Mouse (Mus musculus) heart, adult 2 months (tissue): ENCODE data around the gene Spaca1. TPM values are rescaled to one million over a fixed set of nuclear protein-coding genes. Genes with fewer than 3 reads are reported as not detected.

ENCODE experiments used
- DNase-seq, 2 experiments: peaks; one replicate each; pipeline ENCODE4 v3.0.0; 2021
- H3K27ac ChIP-seq: fragments of 200-600 bp; 2 replicates; pipeline ENCODE4 v1.8.1; 2022
- H3K27me3 ChIP-seq: fragments of 200-500 bp; 2 replicates; pipeline ENCODE4 v1.6.1; 2012; ENCODE audit warnings: mild to moderate bottlenecking, low read length, inconsistent platforms, mixed read lengths; ENCODE audit not compliant: control insufficient read depth, insufficient read depth
- H3K36me3 ChIP-seq: fragments of 200-500 bp; 2 replicates; pipeline ENCODE4 v1.6.1; 2012; ENCODE audit warnings: low read length, inconsistent platforms; ENCODE audit not compliant: control insufficient read depth, insufficient read depth
- H3K4me1 ChIP-seq: fragments of 200-500 bp; 2 replicates; pipeline ENCODE4 v1.6.1; 2011; ENCODE audit warnings: low read length; ENCODE audit not compliant: control insufficient read depth, insufficient read depth
- H3K4me3 ChIP-seq: fragments of 200-600 bp; 2 replicates; pipeline ENCODE4 v1.8.1; 2022
- H3K79me2 ChIP-seq: fragments of 200-500 bp; replicated peaks from 2 replicates; pipeline ENCODE4 v1.6.1; 2012; ENCODE audit warnings: mild to moderate bottlenecking, inconsistent platforms, low read length, moderate library complexity, mixed read lengths; ENCODE audit not compliant: control insufficient read depth, insufficient read depth
- H3K9ac ChIP-seq: fragments of 200-500 bp; 2 replicates; pipeline ENCODE4 v1.6.1; 2012; ENCODE audit warnings: low read depth, mild to moderate bottlenecking, control low read depth, inconsistent platforms, low read length, mixed read lengths
- CTCF ChIP-seq: fragments of 200-600 bp; IDR thresholded peaks from 2 replicates; pipeline ENCODE4 v1.8.1; 2022; ENCODE audit warnings: antibody characterized with exemption, mild to moderate bottlenecking, moderate library complexity
- EP300 ChIP-seq: fragments of 200-500 bp; IDR thresholded peaks from 2 replicates; pipeline ENCODE4 v1.6.1; 2011; ENCODE audit warnings: low read depth, low read length, control low read depth; ENCODE audit not compliant: insufficient read depth
- POLR2A ChIP-seq: fragments of 200-500 bp; IDR thresholded peaks from 2 replicates; pipeline ENCODE4 v1.6.1; 2011; ENCODE audit warnings: mild to moderate bottlenecking, low read depth, low read length, control low read depth; ENCODE audit not compliant: insufficient read depth
- WGBS: fragments of 180-500 bp; shearing (Covaris S2); methylation state at CpG from one replicate; pipeline ENCODE4 v1.1.7; 2018; 5-methylcytosine and 5-hydroxymethylcytosine counted together
- intact Hi-C: fragments of 180-260 bp; cut with DNase I; formaldehyde crosslinking; loops from one replicate; pipeline ENCODE4 v1.15.1; 2025
- polyA plus RNA-seq: library from polyadenylated mRNA; depleted of rRNA; stranded (reverse); fragments of >200 nt; gene quantifications from 2 replicates; pipeline ENCODE4 v1.2.3, GENCODE M21; 2012; rRNA removed
- total RNA-seq, 2 experiments: library from RNA; stranded (reverse); gene quantifications; 2 replicates each; pipeline ENCODE4 v1.2.3; 2021

Spaca1 gene
- total and polyA plus RNA-seq, 3 experiments: 0.14 TPM; not detected in 2

GRCm38 (mm10) chr4:34021456-34021855 lies 28.5 kb downstream of the Spaca1 start:
- Histone ChIP-seq H3K4me3 (no peak overlapping the region), H3K4me1 (no peaks in the 10 kb centered on the region), H3K9ac (no peak overlapping the region), H3K36me3 (no peaks in the 10 kb centered on the region), H3K27ac (no peak overlapping the region), H3K27me3 (no peaks in the 10 kb centered on the region), H3K79me2 (no peaks in the 10 kb centered on the region)
- no peak for TF ChIP-seq CTCF
- TF ChIP-seq POLR2A: no peak
- no peak for TF ChIP-seq EP300
- no peak for DNase-seq
- WGBS: 52% methylated on average over 2 of the region's 2 CpGs
- intact Hi-C loops: no loop called here

- no peak overlapping the region for H3K9ac ChIP-seq
- no peaks in the 10 kb centered on the region for H3K4me1 ChIP-seq
- no peaks in the 10 kb centered on the region for H3K79me2 ChIP-seq
- no peaks in the 10 kb centered on the region for H3K36me3 ChIP-seq
- TF ChIP-seq EP300: no peak
- TF ChIP-seq POLR2A: no peak
- DNase-seq: no peak
- no peaks in the 10 kb centered on the region for H3K27me3 ChIP-seq
- intact Hi-C loops: no loop called here
- H3K27ac ChIP-seq: no peak overlapping the region
- H3K4me3 ChIP-seq: no peak overlapping the region
Observed at GRCm38 (mm10) chr4:33996382-33996781, 53.6 kb downstream of the Spaca1 start.

GRCm38 (mm10) chr4:33992687-33993086 lies 57.3 kb downstream of the Spaca1 start:
- Histone ChIP-seq H3K27me3 (no peaks in the 10 kb centered on the region), H3K79me2 (no peaks in the 10 kb centered on the region), H3K4me3 (no peak overlapping the region), H3K27ac (no peak overlapping the region), H3K4me1 (no peaks in the 10 kb centered on the region), H3K36me3 (no peaks in the 10 kb centered on the region), H3K9ac (no peak overlapping the region)
- WGBS: 35% methylated on average over 3 of the region's 3 CpGs
- no peak for DNase-seq
- intact Hi-C loops: no loop called here
- TF ChIP-seq CTCF (no peak), EP300 (no peak)

GRCm38 (mm10) chr4:33988466-33989089 lies 61.4 kb downstream of the Spaca1 start:
- Histone ChIP-seq H3K27ac (no peak overlapping the region), H3K4me3 (no peak overlapping the region), H3K36me3 (no peaks in the 10 kb centered on the region), H3K27me3 (no peaks in the 10 kb centered on the region), H3K79me2 (no peaks in the 10 kb centered on the region), H3K9ac (no peak overlapping the region), H3K4me1 (no peaks in the 10 kb centered on the region)
- intact Hi-C loops: no loop called here
- 57% methylated on average over 5 of the region's 5 CpGs for WGBS
- DNase-seq: no peak
- TF ChIP-seq POLR2A: no peak
- TF ChIP-seq EP300: no peak
- no peak for TF ChIP-seq CTCF

Other genes starting within 250 kb of the Spaca1 start
- gene Cnr1, start 125.6 kb downstream of the Spaca1 start, total RNA-seq: under 1 TPM; 0.05 to 0.09 TPM
- 0.12 TPM in 2 replicates for gene Cnr1, start 125.6 kb downstream of the Spaca1 start, polyA plus RNA-seq